Mouse (Mus musculus): ENCODE measurements at regions not wholly inside any gene's neighbourhood (a gene's known extent, or its start where the extent isn't known, plus 50 kb on each side); places are given as distances from the start of the nearest gene placed in this dataset.

GRCm38 (mm10) chr5:44416844-44417589 is 190.6 kb upstream of the Tapt1 start:
- DNase-seq, result no peak

- peak; percentile 6 for DNase-seq
These were observed 188.0 kb upstream of the Tapt1 start for GRCm38 (mm10) chr5:44414441-44414840.

GRCm38 (mm10) chr5:44403300-44403699 is 176.9 kb upstream of the Tapt1 start:
- no peak for DNase-seq

GRCm38 (mm10) chr5:44400573-44401332 is 174.3 kb upstream of the Tapt1 start:
- no peak for DNase-seq

- DNase-seq, result no peak
These were observed 160.9 kb upstream of the Tapt1 start for GRCm38 (mm10) chr5:44387237-44387810.

- DNase-seq, result no peak
These were observed 159.8 kb upstream of the Tapt1 start for GRCm38 (mm10) chr5:44386176-44386575.

- DNase-seq, result no peak
These were observed 156.6 kb upstream of the Tapt1 start for GRCm38 (mm10) chr5:44383049-44383448.

GRCm38 (mm10) chr5:44370006-44370405 is 143.6 kb upstream of the Tapt1 start:
- DNase-seq, result no peak

- no peak for DNase-seq
These were observed 125.9 kb upstream of the Tapt1 start for GRCm38 (mm10) chr5:44352324-44352723.

- DNase-seq, result no peak
These were observed 115.1 kb upstream of the Tapt1 start for GRCm38 (mm10) chr5:44341457-44342014.

- DNase-seq, result no peak
These were observed 112.2 kb upstream of the Tapt1 start for GRCm38 (mm10) chr5:44338662-44339061.

- no peak for DNase-seq
These were observed 109.3 kb upstream of the Tapt1 start for GRCm38 (mm10) chr5:44335756-44336155.

- DNase-seq, result no peak
These were observed 93.2 kb upstream of the Tapt1 start for GRCm38 (mm10) chr5:44319626-44320025.

- no peak for DNase-seq
These were observed 80.5 kb upstream of the Tapt1 start for GRCm38 (mm10) chr5:44306769-44307557.

- DNase-seq, result peak; percentile 71
These were observed 77.7 kb upstream of the Tapt1 start for GRCm38 (mm10) chr5:44303886-44304855.

- DNase-seq, result peak; percentile 88
These were observed 58.0 kb upstream of the Tapt1 start for GRCm38 (mm10) chr5:44284384-44284783.
